Mouse (Mus musculus) left cerebral cortex, postnatal 25 days (tissue): ENCODE results near the gene Gm3409. TPM values are rescaled to one million over a fixed set of nuclear protein-coding genes. Genes with fewer than 3 reads are reported as not detected.

Source experiments
- total RNA-seq, 2 experiments: library from RNA; stranded (reverse); gene quantifications; 2 replicates each; pipeline ENCODE4 v1.2.3; 2021

The Gm3409 gene
- total RNA-seq, 2 experiments from 2014 or later: not detected

Other genes with a start within 250 kb of the Gm3409 start
- 10 to 100 TPM; 90.2 to 95.3 TPM for gene Wasf3, start 152.7 kb upstream of the Gm3409 start, total RNA-seq
- not detected for gene Gm6408, start 55.7 kb upstream of the Gm3409 start, total RNA-seq
- gene Gm6370, start 46.3 kb upstream of the Gm3409 start, total RNA-seq: not detected
- not detected for gene 4930449I24Rik, start 35.2 kb upstream of the Gm3409 start, total RNA-seq
- not detected for gene Gm3402, start 23.5 kb upstream of the Gm3409 start, total RNA-seq
- not detected for gene Gm3404, start 11.8 kb upstream of the Gm3409 start, total RNA-seq
- not detected for gene Gm3415, start 18.5 kb downstream of the Gm3409 start, total RNA-seq
- 10 to 100 TPM; 28.1 to 32.2 TPM for gene Gpr12, start 47.6 kb downstream of the Gm3409 start, total RNA-seq